Mouse (Mus musculus): ENCODE results near the gene Chpf2. TPM values are rescaled to one million over a fixed set of nuclear protein-coding genes. Genes with fewer than 3 reads are reported as not detected.

Gene Chpf2
- total RNA-seq (2014; rRNA removed) (9.5 and 14.2 TPM in 2 replicates), polyA plus RNA-seq (2012; rRNA removed) (21.1 and 22.4 TPM in 2 replicates)

DNA sequence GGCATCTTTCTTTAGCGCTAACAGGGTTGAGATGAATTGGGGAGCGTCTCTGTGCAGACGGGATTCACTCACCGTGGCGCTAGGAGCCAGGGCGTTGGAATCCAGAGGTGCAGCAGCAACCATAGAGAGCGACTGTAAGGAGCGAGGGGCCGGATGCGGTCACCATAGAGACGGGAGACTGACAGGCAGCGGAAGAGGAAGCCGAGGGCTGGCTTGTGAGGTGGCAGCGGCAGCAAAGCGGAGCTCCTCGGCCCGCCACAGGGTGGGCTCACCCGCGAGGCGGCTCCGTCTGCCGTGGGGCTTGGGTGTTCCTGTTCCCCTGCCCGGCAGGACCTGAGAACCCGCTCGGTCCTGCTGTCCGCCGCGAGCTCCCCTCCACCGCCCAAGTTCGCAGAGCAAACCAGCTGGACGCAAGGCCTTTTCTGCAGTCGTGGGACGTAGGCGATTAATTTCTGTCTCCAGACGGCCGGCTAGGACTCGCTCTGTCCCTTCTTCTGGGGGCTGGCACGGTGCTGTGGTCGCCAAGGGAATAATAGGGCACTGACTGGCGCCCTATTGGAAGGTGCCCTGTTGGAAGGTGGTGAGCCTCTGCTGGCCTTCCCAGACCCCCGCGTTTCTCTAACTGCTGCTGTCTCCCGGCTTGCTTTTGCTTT is at the start of gene Chpf2:
Gene Chpf2, plus strand, starts transcription at position 195 of the 653 bp plus-strand sequence.
- Histone ChIP-seq H3K4me3 (ENCODE audit: insufficient read depth, low read depth, low read length) (peak within 1 kb of the TSS; percentile 95), H3K27me3 (ENCODE audit: control insufficient read depth, insufficient read depth, low read length) (no peaks in the 10 kb centered on the region), H3K27ac (replicated peaks; ENCODE audit: insufficient read depth, low read depth, low read length) (peak within 1 kb of the TSS; percentile 45), H3K36me3 (ENCODE audit: control insufficient read depth, insufficient read depth, low read length) (peaks cover 3% of the 10 kb centered on the region), H3K4me1 (ENCODE audit: control insufficient read depth, insufficient read depth, low read length) (peaks cover 16% of the 10 kb centered on the region; the same call in 1 of the 2 replicates), H3K9ac (ENCODE audit: low read depth, low read length) (peak within 1 kb of the TSS; percentile 91), H3K79me2 (ENCODE audit: control insufficient read depth, insufficient read depth, low read length) (peaks cover 9% of the 10 kb centered on the region; the same call in 1 of the 2 replicates)
- peak; percentile 82 for DNase-seq (ENCODE audit: extremely low read depth, low read depth, low spot score)
- under 1% methylated on average over 42 of the region's 43 CpGs for WGBS
- TF ChIP-seq CTCF (IDR thresholded peaks at IDR 0.05; ENCODE audit: low read depth, low read length), result no peak
- TF ChIP-seq POLR2A (IDR thresholded peaks at IDR 0.05; ENCODE audit: extremely low read depth, insufficient read depth, low read length), result peak; percentile 72; the same call in 1 of the 2 replicates

- Histone ChIP-seq H3K79me2 (ENCODE audit: control insufficient read depth, insufficient read depth, low read length) (no peaks in the 10 kb centered on the region), H3K27me3 (ENCODE audit: control insufficient read depth, insufficient read depth, low read length) (peaks cover 5% of the 10 kb centered on the region), H3K36me3 (ENCODE audit: control insufficient read depth, insufficient read depth, low read length) (no peaks in the 10 kb centered on the region), H3K27ac (replicated peaks; ENCODE audit: insufficient read depth, low read depth, low read length) (no peak overlapping the region), H3K4me1 (ENCODE audit: control insufficient read depth, insufficient read depth, low read length) (no peaks in the 10 kb centered on the region; the same call in 1 of the 2 replicates), H3K4me3 (ENCODE audit: insufficient read depth, low read depth, low read length) (no peak overlapping the region), H3K9ac (ENCODE audit: low read depth, low read length) (no peak overlapping the region)
- 69% methylated on average over 16 of the region's 16 CpGs for WGBS
- DNase-seq (ENCODE audit: extremely low read depth, low read depth, low spot score), result no peak
- no peak for TF ChIP-seq POLR2A (IDR thresholded peaks at IDR 0.05; ENCODE audit: extremely low read depth, insufficient read depth, low read length)
- no peak for TF ChIP-seq CTCF (IDR thresholded peaks at IDR 0.05; ENCODE audit: low read depth, low read length)
Measured at GRCm38 (mm10) chr5:24537618-24538017, 48.9 kb upstream of the Chpf2 start.

- 88% methylated on average over 22 of the region's 22 CpGs for WGBS
- no peaks in the 10 kb centered on the region for H3K36me3 ChIP-seq (ENCODE audit: control insufficient read depth, insufficient read depth, low read length)
- H3K27ac ChIP-seq (replicated peaks; ENCODE audit: insufficient read depth, low read depth, low read length), result no peak overlapping the region
- H3K4me3 ChIP-seq (ENCODE audit: insufficient read depth, low read depth, low read length), result no peak overlapping the region
- TF ChIP-seq CTCF (IDR thresholded peaks at IDR 0.05; ENCODE audit: low read depth, low read length) (no peak), POLR2A (IDR thresholded peaks at IDR 0.05; ENCODE audit: extremely low read depth, insufficient read depth, low read length) (no peak)
- no peak for DNase-seq (ENCODE audit: extremely low read depth, low read depth, low spot score)
- no peaks in the 10 kb centered on the region for H3K79me2 ChIP-seq (ENCODE audit: control insufficient read depth, insufficient read depth, low read length)
- H3K9ac ChIP-seq (ENCODE audit: low read depth, low read length), result no peak overlapping the region
- peaks cover 5% of the 10 kb centered on the region for H3K27me3 ChIP-seq (ENCODE audit: control insufficient read depth, insufficient read depth, low read length)
- H3K4me1 ChIP-seq (ENCODE audit: control insufficient read depth, insufficient read depth, low read length), result no peaks in the 10 kb centered on the region; the same call in 1 of the 2 replicates
Measured at GRCm38 (mm10) chr5:24539571-24540296, 46.8 kb upstream of the Chpf2 start.

- H3K27me3 ChIP-seq (ENCODE audit: control insufficient read depth, insufficient read depth, low read length), result peaks cover 5% of the 10 kb centered on the region
- peak within 1 kb of the TSS; percentile 3; the same call in 1 of the 2 replicates for H3K4me3 ChIP-seq (ENCODE audit: insufficient read depth, low read depth, low read length)
- no peak within 1 kb of the TSS for H3K27ac ChIP-seq (replicated peaks; ENCODE audit: insufficient read depth, low read depth, low read length)
- TF ChIP-seq CTCF (IDR thresholded peaks at IDR 0.05; ENCODE audit: low read depth, low read length), result no peak
- no peak for TF ChIP-seq POLR2A (IDR thresholded peaks at IDR 0.05; ENCODE audit: extremely low read depth, insufficient read depth, low read length)
- 35% methylated on average over 14 of the region's 14 CpGs for WGBS
- H3K36me3 ChIP-seq (ENCODE audit: control insufficient read depth, insufficient read depth, low read length), result no peaks in the 10 kb centered on the region
- no peaks in the 10 kb centered on the region for H3K79me2 ChIP-seq (ENCODE audit: control insufficient read depth, insufficient read depth, low read length)
- no peaks in the 10 kb centered on the region; the same call in 1 of the 2 replicates for H3K4me1 ChIP-seq (ENCODE audit: control insufficient read depth, insufficient read depth, low read length)
- peak; percentile 9 for DNase-seq (ENCODE audit: extremely low read depth, low read depth, low spot score)
- H3K9ac ChIP-seq (ENCODE audit: low read depth, low read length), result no peak within 1 kb of the TSS
Measured at GRCm38 (mm10) chr5:24540387-24541143, 46.0 kb upstream of the Chpf2 start, which contains the start of gene Asb10. Gene Asb10 (minus strand): TSS chr5:24540978.

DNA sequence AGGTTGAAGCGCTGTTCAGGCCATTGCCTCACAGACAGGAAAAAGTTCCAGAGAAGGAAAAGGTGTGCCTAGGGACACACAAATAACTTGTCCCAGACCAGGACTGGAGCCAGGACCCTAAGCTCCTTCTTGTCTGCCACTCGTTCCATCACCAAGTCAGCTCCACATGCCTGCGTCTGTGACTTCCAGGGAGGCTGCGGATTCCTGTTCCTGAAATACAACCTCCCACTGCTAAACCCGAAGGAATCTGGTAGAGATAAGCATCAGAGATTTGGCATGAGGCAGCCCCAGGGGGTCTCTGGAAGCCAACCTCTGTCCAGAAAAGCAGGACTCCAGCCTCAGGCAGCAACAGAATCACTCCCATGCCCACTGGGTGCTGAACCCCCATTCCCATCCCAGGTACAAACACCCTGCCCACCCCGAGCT is 45.4 kb upstream of the Chpf2 start:
- no peak overlapping the region for H3K9ac ChIP-seq (ENCODE audit: low read depth, low read length)
- H3K4me3 ChIP-seq (ENCODE audit: insufficient read depth, low read depth, low read length), result no peak overlapping the region
- 38% methylated on average over 6 of the region's 6 CpGs for WGBS
- peaks cover 5% of the 10 kb centered on the region for H3K27me3 ChIP-seq (ENCODE audit: control insufficient read depth, insufficient read depth, low read length)
- no peaks in the 10 kb centered on the region; the same call in 1 of the 2 replicates for H3K4me1 ChIP-seq (ENCODE audit: control insufficient read depth, insufficient read depth, low read length)
- TF ChIP-seq CTCF (IDR thresholded peaks at IDR 0.05; ENCODE audit: low read depth, low read length), result no peak
- no peak for TF ChIP-seq POLR2A (IDR thresholded peaks at IDR 0.05; ENCODE audit: extremely low read depth, insufficient read depth, low read length)
- no peak overlapping the region for H3K27ac ChIP-seq (replicated peaks; ENCODE audit: insufficient read depth, low read depth, low read length)
- no peaks in the 10 kb centered on the region for H3K79me2 ChIP-seq (ENCODE audit: control insufficient read depth, insufficient read depth, low read length)
- DNase-seq (ENCODE audit: extremely low read depth, low read depth, low spot score), result no peak
- H3K36me3 ChIP-seq (ENCODE audit: control insufficient read depth, insufficient read depth, low read length), result no peaks in the 10 kb centered on the region

Measured in liver, adult 2 months (tissue).